Mouse (Mus musculus) urinary bladder, postnatal 25 days (tissue): ENCODE data around the gene Gls.

Experiments
- DNase-seq: peaks from one replicate; pipeline ENCODE4 v3.0.0; 2022; ENCODE audit warnings: low spot score

The Gls gene

GRCm38 (mm10) chr1:52121052-52121451 is 112.0 kb downstream of the Gls start:
- DNase-seq: no peak

DNA sequence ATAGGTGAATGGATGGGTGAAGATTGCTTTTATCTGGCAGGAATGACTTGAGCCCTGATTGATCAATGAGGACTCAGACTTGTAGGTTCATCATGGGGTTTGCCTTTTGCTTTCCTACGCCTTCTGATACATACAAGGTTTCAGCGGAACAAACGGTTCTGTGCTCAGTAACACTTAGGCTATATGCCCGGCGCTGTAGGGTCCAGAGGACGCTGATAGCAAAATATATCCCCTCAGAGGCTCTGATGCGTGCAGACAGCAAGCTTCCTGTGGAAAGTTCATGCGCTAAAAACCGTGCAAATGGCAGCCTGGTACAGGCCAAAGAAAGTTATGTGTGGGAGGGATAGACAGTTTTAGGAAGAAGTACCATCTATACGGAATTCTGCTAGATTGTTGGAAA is 112.8 kb downstream of the Gls start:
- DNase-seq: no peak

GRCm38 (mm10) chr1:52119691-52120090 is 113.3 kb downstream of the Gls start:
- peak; percentile 16 for DNase-seq

DNA sequence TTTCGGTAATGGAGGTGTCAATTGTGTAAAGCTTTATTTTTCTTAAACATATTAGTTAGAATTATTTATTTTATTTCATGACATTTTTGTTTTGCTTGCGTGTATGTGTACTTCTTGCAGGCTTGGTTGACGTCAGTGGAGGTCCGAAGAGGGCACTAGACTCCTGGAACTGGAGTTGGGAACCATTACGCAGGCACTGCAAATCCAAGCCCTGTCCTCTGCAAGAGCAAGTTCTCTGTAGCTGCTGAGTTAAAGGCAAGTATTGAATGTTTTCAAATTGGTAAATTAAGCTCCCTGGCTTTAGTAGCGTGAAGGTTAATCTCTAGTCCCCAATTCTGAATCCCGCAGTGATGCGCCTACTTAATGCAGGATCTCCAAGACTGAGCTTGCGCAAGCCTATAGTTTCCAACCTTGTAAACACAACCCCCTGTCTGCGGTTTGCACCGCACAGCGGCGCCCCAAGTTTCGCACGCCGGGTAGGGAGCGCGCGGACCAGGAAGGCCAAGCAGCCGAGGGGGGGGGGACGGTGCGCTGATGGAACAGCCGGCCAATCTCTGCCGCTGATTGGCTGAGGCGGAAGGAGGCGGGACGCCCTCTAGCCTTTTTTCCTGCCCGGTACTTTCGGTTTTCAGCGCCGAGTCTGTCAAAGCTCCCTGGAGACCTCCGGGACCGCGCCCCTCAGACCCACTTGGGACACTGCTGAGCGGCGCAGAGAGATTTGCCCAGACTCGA is 114.0 kb downstream of the Gls start, which contains the start of gene Stat1:
TSS of gene Stat1 (plus strand) at position 581 of the 732 bp plus-strand sequence.
- DNase-seq: peak; percentile 74

GRCm38 (mm10) chr1:52117777-52118176 is 115.3 kb downstream of the Gls start:
- no peak for DNase-seq

GRCm38 (mm10) chr1:52116441-52116840 is 116.6 kb downstream of the Gls start:
- no peak for DNase-seq

DNA sequence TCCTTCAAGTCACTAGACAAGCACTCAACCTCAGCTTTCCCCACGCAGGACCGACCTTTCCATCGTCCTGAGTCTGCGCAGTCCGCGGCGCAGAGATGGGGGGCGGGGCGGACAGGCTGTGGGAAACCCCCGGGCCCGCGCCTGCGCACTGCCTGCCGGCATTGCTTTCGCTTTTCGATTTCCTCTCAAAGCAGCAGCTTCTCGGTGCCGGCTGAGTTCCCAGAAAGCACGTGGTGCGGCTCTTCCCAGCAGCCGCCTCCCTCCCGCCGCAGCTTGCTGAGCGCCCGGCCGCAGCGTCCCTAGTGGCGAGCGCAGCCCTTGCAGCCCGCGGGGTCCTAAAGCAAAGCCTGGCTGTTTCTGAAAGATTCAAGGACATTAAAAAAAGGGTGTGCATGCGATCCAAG is 119.4 kb downstream of the Gls start:
- peak; percentile 99 for DNase-seq
